Mouse (Mus musculus) cerebellum, adult 18-20 months (tissue): ENCODE measurements around the gene Col4a6.

Experiments
- DNase-seq, 2 experiments: peaks; one replicate each; pipeline ENCODE4 v3.0.0; 2021

Gene Col4a6

DNA sequence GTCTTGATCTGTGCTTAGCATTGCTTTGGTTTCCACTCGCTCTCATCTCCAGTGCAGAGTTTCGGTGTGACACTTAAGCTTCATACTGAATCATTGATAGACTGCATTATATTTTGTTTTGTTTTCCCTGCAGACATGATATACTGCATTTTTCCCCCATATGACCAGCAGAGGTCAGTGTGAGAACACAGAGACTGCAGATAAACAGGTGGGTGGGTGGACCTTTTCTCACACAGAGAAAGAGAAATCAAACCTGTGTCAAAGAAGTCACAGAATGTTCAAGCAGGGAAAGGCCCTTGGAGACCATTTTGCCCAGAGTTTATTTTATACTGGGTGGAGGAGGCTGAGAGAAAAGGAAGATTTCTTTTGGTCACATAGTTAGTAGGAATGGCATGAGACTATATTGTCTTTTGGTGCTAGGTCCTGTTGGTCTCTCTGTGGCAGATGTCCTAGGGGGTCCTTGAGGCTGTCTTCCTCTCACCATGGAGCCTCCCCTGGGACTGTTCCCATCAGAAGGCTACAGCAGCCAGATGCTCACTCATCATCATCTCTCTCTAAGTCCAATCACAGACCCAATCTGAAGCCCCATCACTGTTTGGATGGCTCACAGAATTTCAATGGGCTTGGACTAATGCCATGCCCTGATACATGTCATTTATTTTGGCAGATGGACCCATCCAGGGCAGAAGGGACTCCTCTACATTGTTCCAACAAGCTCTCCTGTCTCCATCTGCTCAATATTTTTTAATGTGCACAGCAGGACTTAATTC is 237.1 kb downstream of the Col4a6 start:
- peak in 1 of 2 experiments; percentile 3 for DNase-seq

DNA sequence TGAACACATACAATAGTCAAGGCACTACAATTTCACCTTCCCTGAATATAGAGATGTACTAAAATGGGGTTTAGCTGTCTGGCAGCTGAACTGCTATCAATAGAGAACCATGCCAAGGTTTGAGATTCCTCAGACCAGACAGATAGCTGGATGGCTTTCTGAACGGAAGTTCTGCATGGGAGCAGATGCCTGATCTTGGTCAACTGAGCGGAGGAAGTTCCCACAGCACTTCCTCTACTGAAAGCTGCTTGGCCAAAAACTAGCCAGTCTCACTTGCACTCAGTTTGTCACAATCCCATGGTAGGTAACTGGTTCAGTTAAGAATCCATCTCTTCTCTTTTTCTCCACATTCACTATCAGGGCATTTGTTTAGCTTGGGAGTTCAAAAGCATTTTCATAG is 245.7 kb downstream of the Col4a6 start:
- no peak for DNase-seq

DNA sequence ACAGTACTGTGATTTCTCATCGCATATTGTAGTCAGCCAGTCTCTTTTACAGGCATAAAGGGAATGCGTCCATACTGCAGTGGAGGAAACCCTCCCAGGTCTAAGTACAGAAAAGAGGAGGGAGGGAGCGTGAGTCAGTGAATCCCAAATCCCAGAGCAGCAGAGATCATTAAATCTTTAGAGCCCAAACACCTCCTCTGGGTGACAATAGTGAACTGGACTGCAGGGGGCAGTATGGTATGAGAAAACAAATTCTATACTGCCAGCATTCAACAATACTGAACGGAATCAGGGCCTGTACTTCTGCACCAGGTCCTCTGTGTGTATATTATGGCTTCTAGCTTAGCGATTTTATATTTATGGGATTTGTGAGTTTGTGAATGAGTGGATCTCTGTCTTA is 261.1 kb downstream of the Col4a6 start:
- DNase-seq, result peak; percentile 9 to 31

DNA sequence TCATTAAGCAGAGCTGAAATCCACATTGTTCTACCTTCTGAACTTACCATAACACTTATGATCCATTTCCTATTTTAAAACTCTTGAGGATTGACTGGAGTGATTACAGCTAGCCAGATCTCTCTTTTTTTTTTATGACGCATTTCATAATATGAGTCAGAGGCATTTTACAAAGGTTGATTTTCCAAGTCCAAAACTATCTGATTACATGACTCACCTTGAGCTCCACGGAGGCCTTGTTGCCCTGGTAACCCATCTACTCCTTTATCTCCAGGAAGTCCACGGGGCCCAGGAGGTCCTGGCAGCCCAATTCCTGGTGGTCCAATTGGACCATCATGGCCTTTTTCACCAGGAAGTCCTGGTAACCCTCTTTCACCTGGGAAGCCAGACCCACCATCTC is 274.9 kb downstream of the Col4a6 start:
- no peak for DNase-seq

DNA sequence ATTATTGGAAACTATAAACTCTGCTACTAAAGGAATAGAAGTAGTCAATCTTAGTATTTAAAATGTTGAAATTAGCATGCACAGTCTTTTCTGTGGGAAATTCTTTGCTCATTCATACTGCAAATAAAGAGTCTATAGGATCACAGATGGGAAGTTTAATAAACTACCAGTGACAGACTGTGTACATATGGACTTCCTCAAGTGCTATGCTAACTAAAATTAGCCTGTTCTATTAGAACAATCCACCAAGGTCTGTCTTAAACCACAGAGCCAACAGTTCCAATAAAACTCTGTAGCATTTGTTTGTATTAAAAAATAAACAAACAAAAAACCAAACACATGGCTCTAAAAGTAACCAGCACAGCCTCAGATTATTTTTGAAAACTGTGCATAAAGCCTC is 278.8 kb downstream of the Col4a6 start:
- no peak for DNase-seq

DNA sequence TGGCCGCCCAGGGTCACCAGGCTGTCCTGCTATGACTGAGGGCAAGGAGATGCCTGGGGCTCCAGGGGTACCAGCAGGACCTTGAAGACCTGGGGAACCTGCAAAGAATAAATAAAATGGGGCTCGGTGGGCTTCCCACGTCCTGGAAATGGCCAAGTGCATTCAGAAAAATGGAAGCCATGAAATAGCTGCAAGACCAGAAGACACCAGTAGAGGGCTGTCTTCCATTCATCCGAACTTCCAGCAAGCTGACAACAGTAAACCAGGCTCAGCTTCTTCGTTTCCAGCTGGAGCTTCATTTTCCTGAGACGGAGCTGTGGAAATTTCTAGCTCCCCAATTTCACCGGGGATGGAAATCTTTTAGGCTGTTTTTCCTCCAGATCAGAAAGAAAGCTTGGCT is 298.5 kb downstream of the Col4a6 start:
- peak; percentile 16 to 32 for DNase-seq

DNA sequence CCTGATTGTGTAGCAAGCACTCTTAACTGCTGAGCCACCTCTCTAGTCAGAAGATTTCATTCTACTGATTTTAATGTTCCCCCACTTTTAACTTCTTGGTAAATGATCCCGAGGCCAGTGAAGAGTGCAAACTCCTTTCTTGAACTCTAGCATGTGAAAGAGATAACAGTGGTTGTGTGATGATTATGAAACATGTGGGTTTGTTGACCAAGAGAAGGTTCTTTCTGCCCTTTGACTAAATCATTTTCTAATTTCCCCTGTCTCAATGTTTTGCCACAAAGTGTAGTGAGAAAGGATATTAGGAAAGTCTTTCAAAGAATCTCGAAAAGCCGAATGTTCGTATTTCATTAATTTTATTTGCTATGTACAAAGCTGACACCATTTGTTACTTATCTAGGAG is 308.8 kb downstream of the Col4a6 start:
- DNase-seq, result no peak

DNA sequence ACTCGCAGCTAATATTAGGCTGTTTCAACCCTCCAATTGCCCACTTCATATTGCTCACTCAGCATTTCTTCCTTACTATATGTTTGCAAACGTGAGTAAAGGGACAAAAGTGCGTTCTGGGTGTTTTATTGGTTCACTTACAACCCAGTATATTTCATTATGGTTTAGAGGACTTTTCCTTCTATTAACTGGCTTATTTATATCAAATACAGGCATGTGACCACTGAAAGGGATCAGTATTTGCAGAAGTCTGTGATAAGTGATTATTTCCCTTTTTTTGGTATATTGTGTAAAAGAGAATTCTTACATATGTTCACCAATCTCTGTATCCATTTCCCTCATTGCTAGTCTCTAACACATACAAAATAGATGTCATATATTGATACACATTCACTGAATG is 313.5 kb downstream of the Col4a6 start:
- DNase-seq, result no peak

DNA sequence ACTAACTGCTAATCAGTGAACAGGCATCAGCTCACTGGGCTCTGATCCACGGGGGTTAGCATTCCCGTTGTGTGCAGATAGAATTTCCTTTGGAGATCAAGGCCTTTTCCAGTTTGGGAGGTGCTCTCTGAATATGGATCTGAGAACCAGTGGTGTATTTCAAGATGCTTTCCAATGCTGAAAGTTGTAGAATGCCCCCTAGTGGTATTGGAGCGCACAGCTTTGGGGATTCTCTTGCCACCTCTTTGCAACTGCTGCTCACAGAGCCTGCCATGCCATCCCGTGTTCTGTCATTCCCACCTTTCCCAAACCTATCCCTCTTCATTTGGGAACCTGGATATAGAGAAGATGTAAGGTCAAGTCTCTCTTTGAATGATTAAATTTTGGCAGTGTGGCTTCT is 315.7 kb downstream of the Col4a6 start:
- peak; percentile 11 to 17 for DNase-seq

DNA sequence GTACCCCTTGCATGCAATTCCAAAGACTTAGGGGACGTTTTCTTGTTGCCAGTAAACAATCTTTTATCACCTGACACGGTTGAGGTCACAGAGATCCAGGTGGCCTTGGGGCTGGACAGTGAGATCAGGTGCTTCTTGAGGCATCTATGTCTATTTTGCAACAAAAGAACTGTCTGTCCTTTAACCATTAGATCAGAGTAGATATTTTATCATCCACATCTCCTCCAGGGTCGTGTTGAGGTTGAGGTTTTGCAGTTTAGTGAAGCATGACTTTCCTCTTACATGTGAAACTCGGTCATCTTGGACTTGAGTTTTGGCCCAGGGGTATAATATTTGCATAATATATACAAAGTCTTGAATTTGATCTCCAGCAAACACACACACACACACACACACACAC is 316.2 kb downstream of the Col4a6 start:
- DNase-seq, result no peak

DNA sequence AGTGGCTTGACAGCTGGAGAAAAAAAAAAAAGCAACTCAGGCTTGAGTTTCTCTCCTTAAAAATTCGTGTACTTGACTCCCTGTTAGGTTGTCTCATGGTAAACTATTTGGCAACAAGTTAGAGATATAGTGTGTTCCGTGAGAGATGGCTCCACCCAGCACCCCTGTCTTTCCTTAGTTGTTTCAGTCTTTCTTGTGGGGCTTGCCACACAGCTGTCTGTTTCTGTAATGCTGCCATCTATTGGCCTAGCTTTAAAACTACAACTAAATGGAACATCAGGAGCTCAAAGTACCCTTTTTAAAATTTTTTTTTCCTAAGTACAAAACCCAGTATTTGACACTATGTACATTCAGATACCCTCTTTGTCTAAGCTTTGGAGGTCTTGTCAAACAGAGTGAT is 317.2 kb downstream of the Col4a6 start:
- no peak for DNase-seq

DNA sequence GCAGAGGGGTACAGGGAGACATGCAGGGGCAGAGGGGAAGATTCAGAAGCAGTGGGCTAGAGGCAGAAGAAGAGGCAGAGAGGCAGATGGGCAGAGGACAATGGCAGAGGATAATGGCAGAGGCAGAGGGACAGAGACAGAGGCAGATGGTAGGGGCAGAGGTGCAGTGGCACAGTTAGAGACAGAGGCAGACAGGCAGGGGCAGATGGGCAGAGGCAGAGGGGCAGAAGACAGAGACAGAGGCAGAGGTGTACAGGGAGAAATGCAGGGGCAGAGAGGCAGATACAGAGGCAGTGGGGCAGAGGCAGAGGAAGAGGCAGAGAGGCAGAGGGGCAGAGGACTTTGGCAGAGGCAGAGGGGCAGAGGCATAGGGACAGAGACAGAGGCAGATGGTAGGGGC is 322.7 kb downstream of the Col4a6 start:
- DNase-seq, result no peak

DNA sequence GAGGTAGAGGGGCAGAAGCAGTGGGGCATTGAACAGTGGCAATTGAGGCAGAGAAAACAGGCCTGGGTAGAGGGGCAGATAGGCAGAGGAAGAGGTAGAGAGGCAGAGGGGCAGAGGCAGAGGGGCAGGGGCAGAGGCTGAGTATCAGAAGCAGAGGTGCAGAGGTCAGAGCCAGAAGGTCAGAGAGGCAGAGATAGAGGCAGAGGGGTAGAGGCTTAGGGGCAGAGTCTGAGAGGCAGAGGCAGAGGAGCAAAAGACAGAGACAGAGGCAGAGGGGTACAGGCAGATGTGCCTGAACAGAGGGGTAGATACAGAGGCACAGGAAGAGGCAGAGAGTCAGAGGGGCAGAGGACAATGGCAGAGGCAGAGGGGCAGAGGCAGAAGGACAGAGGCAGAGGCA is 323.6 kb downstream of the Col4a6 start:
- DNase-seq, result no peak

DNA sequence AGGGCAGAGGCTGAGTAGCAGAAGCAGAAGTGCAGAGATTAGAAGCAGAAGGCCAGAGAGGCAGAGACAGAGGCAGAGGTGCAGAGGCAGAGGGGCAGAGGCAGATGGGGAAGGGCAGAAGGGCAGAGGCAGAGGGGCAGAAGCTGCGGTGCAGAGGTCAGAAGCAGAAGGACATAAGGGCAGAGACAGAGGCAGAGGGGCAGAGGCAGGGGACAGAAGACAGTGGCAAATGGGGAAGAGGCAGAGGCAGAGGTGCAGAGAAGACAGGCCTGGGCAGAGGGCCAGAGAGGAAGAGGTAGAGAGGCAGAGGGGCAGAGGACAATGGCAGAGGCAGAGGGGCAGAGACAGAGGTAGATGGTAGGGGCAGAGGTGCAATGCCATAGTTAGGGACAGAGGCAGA is 324.2 kb downstream of the Col4a6 start:
- no peak for DNase-seq
